ENCODE assay signal across 9 mouse cellular contexts in the genomic region with DNA sequence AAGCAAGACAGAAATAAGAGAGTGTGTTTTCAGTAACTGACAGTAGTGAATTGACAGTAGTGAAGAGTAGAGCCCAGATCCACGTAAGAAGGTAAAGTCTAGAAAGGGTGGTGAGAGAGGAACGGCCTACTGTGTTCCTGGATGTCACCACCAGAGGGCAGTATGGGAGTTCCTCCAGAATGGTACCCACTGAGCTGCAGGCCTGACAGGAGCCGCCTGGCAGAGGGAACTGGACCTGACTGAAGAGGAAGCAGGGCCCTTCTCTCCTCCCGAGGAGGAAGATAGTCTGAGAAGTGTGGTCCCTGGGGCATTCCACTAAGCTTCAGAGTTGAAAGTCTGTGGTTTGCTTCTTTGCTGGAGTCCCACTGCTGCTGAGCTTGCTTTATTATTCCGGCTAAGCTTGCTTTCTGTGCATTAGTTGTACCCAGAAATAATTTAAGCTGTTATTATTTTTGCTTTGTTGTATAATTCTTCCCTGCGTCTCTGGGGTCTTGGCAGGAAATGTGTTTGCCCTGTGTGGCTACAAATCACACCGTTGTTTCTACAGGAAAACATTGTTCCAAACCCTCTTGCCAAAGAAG. TPM values are rescaled to one million over a fixed set of nuclear protein-coding genes. Genes with fewer than 3 reads are reported as not detected.
DNase-seq lines count a peak whose midpoint lies in the region; ATAC-seq and TF ChIP-seq lines count a peak whose summit lies in the region.
"Had no signal": no experiment of that assay in that cellular context is flagged by ENCODE, and none has a peak within 500 bp of the region (broad histone marks: within the 10 kb centered on the region; RNA-seq: fewer than 3 reads in every experiment).

No protein-coding gene starts in this region.

- H3K4me3 ChIP-seq in G1E (ENCODE audit: low read depth, low read length) = no peak overlapping the region
- no peak overlapping the region for H3K4me3 ChIP-seq in forebrain, postnatal 0 days (ENCODE audit: low read depth, low read length)
- H3K4me3 ChIP-seq in layer of hippocampus, adult 2 months = no peak overlapping the region
- no peak overlapping the region for H3K4me3 ChIP-seq in lung, embryonic 14.5 days (ENCODE audit: low read depth, low read length)
- H3K4me3 ChIP-seq in thymus, adult 2 months (ENCODE audit: control insufficient read depth, insufficient read depth, low read length) = no peak overlapping the region
- H3K4me3 ChIP-seq: megakaryocyte, embryonic 14.5 days had no signal

- TF ChIP-seq CTCF in G1E (IDR thresholded peaks at IDR 0.05; ENCODE audit: low read depth, low read length) = peak; percentile 93
- TF ChIP-seq CTCF in forebrain, postnatal 0 days (IDR thresholded peaks at IDR 0.05; ENCODE audit: low read depth) = peak; percentile 95
- TF ChIP-seq CTCF in layer of hippocampus, adult 2 months (conservative IDR thresholded peaks at IDR 0.05) = peak; percentile 90
- peak; percentile 96 for TF ChIP-seq CTCF in lung, embryonic 14.5 days (IDR thresholded peaks at IDR 0.05; ENCODE audit: low read depth)
- peak; percentile 75; the same call in 1 of the 2 replicates for TF ChIP-seq CTCF in thymus, adult 2 months (IDR thresholded peaks at IDR 0.05; ENCODE audit: borderline replicate concordance, control insufficient read depth, extremely low read depth, insufficient read depth, low read length, poor library complexity)

- H3K9me3 ChIP-seq in G1E (replicated peaks) = no peaks in the 10 kb centered on the region
- no peaks in the 10 kb centered on the region for H3K9me3 ChIP-seq in forebrain, postnatal 0 days (ENCODE audit: low read length)
- H3K9me3 ChIP-seq in lung, embryonic 14.5 days (ENCODE audit: low read depth, low read length) = no peaks in the 10 kb centered on the region

- no peak for TF ChIP-seq POLR2A in thymus, adult 2 months (IDR thresholded peaks at IDR 0.05; ENCODE audit: control insufficient read depth, extremely low read depth, insufficient read depth, low read length, poor library complexity)

- H3K4me2 ChIP-seq in forebrain, postnatal 0 days (ENCODE audit: low read depth) = no peak overlapping the region
- H3K4me2 ChIP-seq in lung, embryonic 14.5 days = no peak overlapping the region

- peaks cover 2% of the 10 kb centered on the region; the same call in 1 of the 2 replicates for H3K27me3 ChIP-seq in G1E (ENCODE audit: insufficient read depth, low read length)
- H3K27me3 ChIP-seq in forebrain, postnatal 0 days (ENCODE audit: insufficient read depth, low read length) = no peaks in the 10 kb centered on the region
- H3K27me3 ChIP-seq in lung, embryonic 14.5 days (ENCODE audit: insufficient read depth, low read length) = no peaks in the 10 kb centered on the region
- no peaks in the 10 kb centered on the region for H3K27me3 ChIP-seq in thymus, adult 2 months (ENCODE audit: control insufficient read depth, insufficient read depth, low read length)
- H3K27me3 ChIP-seq: megakaryocyte, embryonic 14.5 days had no signal

- H3K27ac ChIP-seq in forebrain, postnatal 0 days (ENCODE audit: low read depth, low read length) = no peak overlapping the region
- peak overlapping the region; percentile 73 for H3K27ac ChIP-seq in layer of hippocampus, adult 2 months
- no peak overlapping the region for H3K27ac ChIP-seq in lung, embryonic 14.5 days (ENCODE audit: low read depth)
- no peak overlapping the region for H3K27ac ChIP-seq in thymus, adult 2 months (ENCODE audit: control insufficient read depth, insufficient read depth, low read length)

- peak; percentile 82 for DNase-seq in G1E (ENCODE audit: low spot score)
- DNase-seq in cerebellum, adult 11-12 months = peak; percentile 87
- DNase-seq in forebrain, postnatal 0 days = peak; percentile 87
- DNase-seq in heart, postnatal 4 days = peak; percentile 88
- peak; percentile 78 to 82 for DNase-seq in layer of hippocampus, adult 2 months (ENCODE audit: low spot score in 2 of 2)
- peak; percentile 94 for DNase-seq in lung, embryonic 14.5 days
- DNase-seq in ovary, postnatal 10 days (ENCODE audit: low spot score) = peak; percentile 66
- DNase-seq in thymus, adult 2 months = peak; percentile 78

- no peaks in the 10 kb centered on the region for H3K36me3 ChIP-seq in G1E (replicated peaks)
- H3K36me3 ChIP-seq in forebrain, postnatal 0 days (ENCODE audit: insufficient read depth) = peaks cover 30% of the 10 kb centered on the region; the same call in 1 of the 2 replicates
- H3K36me3 ChIP-seq in lung, embryonic 14.5 days (ENCODE audit: insufficient read depth) = no peaks in the 10 kb centered on the region
- H3K36me3 ChIP-seq in thymus, adult 2 months (ENCODE audit: control insufficient read depth, insufficient read depth, low read length) = no peaks in the 10 kb centered on the region

- peaks cover 16% of the 10 kb centered on the region; the same call in 1 of the 2 replicates for H3K4me1 ChIP-seq in G1E (ENCODE audit: insufficient read depth, low read depth, low read length)
- no peaks in the 10 kb centered on the region for H3K4me1 ChIP-seq in forebrain, postnatal 0 days (ENCODE audit: insufficient read depth)
- no peaks in the 10 kb centered on the region for H3K4me1 ChIP-seq in lung, embryonic 14.5 days (ENCODE audit: insufficient read depth)
- H3K4me1 ChIP-seq in thymus, adult 2 months (replicated peaks; ENCODE audit: control insufficient read depth, insufficient read depth, low read length) = peaks cover 17% of the 10 kb centered on the region

- ATAC-seq in G1E (ENCODE audit: extremely low read depth, insufficient number of reproducible peaks, low FRiP score, poor library complexity, severe bottlenecking) = peak; percentile 91
- peak; percentile 90 for ATAC-seq in forebrain, postnatal 0 days
- peak; percentile 89 for ATAC-seq in lung, embryonic 14.5 days (ENCODE audit: insufficient read depth)

- no peak overlapping the region for H3K9ac ChIP-seq in forebrain, postnatal 0 days
- no peak overlapping the region for H3K9ac ChIP-seq in lung, embryonic 14.5 days

- WGBS in forebrain, postnatal 0 days = 24% methylated on average over 7 of the region's 7 CpGs
- WGBS in lung, embryonic 14.5 days = 27% methylated on average over 7 of the region's 7 CpGs
- 18% methylated on average over 7 of the region's 7 CpGs for WGBS in thymus, adult 2 months

RNA-seq across cellular contexts. Expression of a gene that starts 10.3 kb away (rescaled TPM):
- total RNA-seq in G1E (2014; fragmentation: Nextera tagmentation) (37.8 and 37.9 TPM in 2 replicates), G1E (2017) (39.3 and 40.3 TPM in 2 replicates)
- 9.7 and 12.6 TPM in 2 replicates for polyA plus RNA-seq in G1E (2012)
- total RNA-seq in forebrain, postnatal 0 days (2014; rRNA removed) = 36.1 and 37.1 TPM in 2 replicates
- polyA plus RNA-seq in forebrain, postnatal 0 days (2015; fragmentation: Nextera tagmentation; extraction: Ambion mirVana) = 54.5 and 59.5 TPM in 2 replicates
- 10 to 100 TPM; 17.3 to 18.4 TPM for total RNA-seq in heart, postnatal 4 days (2021)
- 10 to 100 TPM; 13.4 to 13.8 TPM for total RNA-seq in layer of hippocampus, adult 2 months (2021)
- polyA plus RNA-seq in lung, embryonic 14.5 days (2014; fragmentation: Nextera tagmentation; extraction: Ambion mirVana) = 50.2 and 50.6 TPM in 2 replicates
- 41.0 and 41.7 TPM in 2 replicates for polyA plus RNA-seq in thymus, adult 2 months (2012; rRNA removed)

RNA-seq across cellular contexts. Expression of a gene that starts 17.7 kb away (rescaled TPM):
- total RNA-seq in G1E (2014; fragmentation: Nextera tagmentation) (30.9 and 41.2 TPM in 2 replicates), G1E (2017) (20.5 and 20.8 TPM in 2 replicates)
- polyA plus RNA-seq in G1E (2012) = 68.2 and 68.5 TPM in 2 replicates
- total RNA-seq in forebrain, postnatal 0 days (2014; rRNA removed) = 11.7 and 19.6 TPM in 2 replicates
- 13.3 and 14.9 TPM in 2 replicates for polyA plus RNA-seq in forebrain, postnatal 0 days (2015; fragmentation: Nextera tagmentation; extraction: Ambion mirVana)
- 10 to 100 TPM; 32.5 to 33.2 TPM for total RNA-seq in heart, postnatal 4 days (2021)
- 10 to 100 TPM; 24.8 to 26.6 TPM for total RNA-seq in layer of hippocampus, adult 2 months (2021)
- 30.7 and 38.0 TPM in 2 replicates for polyA plus RNA-seq in lung, embryonic 14.5 days (2014; fragmentation: Nextera tagmentation; extraction: Ambion mirVana)
- polyA plus RNA-seq in thymus, adult 2 months (2012; rRNA removed) = 36.5 and 43.1 TPM in 2 replicates

RNA-seq across cellular contexts. Expression of a gene that starts 27.7 kb away (rescaled TPM):
- total RNA-seq in G1E (2014; fragmentation: Nextera tagmentation) = 6.6 and 10.8 TPM in 2 replicates
- 9.6 and 9.8 TPM in 2 replicates for total RNA-seq in G1E (2017)
- 0.18 and 1.9 TPM in 2 replicates for polyA plus RNA-seq in G1E (2012)
- 30.8 and 32.8 TPM in 2 replicates for total RNA-seq in forebrain, postnatal 0 days (2014; rRNA removed)
- 37.4 and 43.7 TPM in 2 replicates for polyA plus RNA-seq in forebrain, postnatal 0 days (2015; fragmentation: Nextera tagmentation; extraction: Ambion mirVana)
- 1 to 10 TPM; 4.9 to 5.9 TPM for total RNA-seq in heart, postnatal 4 days (2021)
- 10 to 100 TPM; 41.1 to 44.5 TPM for total RNA-seq in layer of hippocampus, adult 2 months (2021)
- 18.1 TPM in 2 replicates for polyA plus RNA-seq in lung, embryonic 14.5 days (2014; fragmentation: Nextera tagmentation; extraction: Ambion mirVana)
- 0.99 and 1.1 TPM in 2 replicates for polyA plus RNA-seq in thymus, adult 2 months (2012; rRNA removed)

RNA-seq across cellular contexts. Expression of a gene that starts 39.4 kb away (rescaled TPM):
- total RNA-seq in G1E (2014; fragmentation: Nextera tagmentation) (178 and 214 TPM in 2 replicates), G1E (2017) (66.0 and 84.8 TPM in 2 replicates)
- 217 and 293 TPM in 2 replicates for polyA plus RNA-seq in G1E (2012)
- total RNA-seq in forebrain, postnatal 0 days (2014; rRNA removed) = 52.1 and 58.2 TPM in 2 replicates
- polyA plus RNA-seq in forebrain, postnatal 0 days (2015; fragmentation: Nextera tagmentation; extraction: Ambion mirVana) = 116 and 120 TPM in 2 replicates
- total RNA-seq in heart, postnatal 4 days (2021) = 10 to 100 TPM; 62.9 to 65.3 TPM
- total RNA-seq in layer of hippocampus, adult 2 months (2021) = 10 to 100 TPM; 46.2 to 48.6 TPM
- 134 and 138 TPM in 2 replicates for polyA plus RNA-seq in lung, embryonic 14.5 days (2014; fragmentation: Nextera tagmentation; extraction: Ambion mirVana)
- 56.2 and 70.7 TPM in 2 replicates for polyA plus RNA-seq in thymus, adult 2 months (2012; rRNA removed)
